Mouse (Mus musculus) lung, postnatal 36 days (tissue): Measurements from ENCODE around the gene Cdca7.

Experiments used
- DNase-seq: peaks from one replicate; pipeline ENCODE4 v3.0.0; 2022; ENCODE audit warnings: mixed read lengths

The Cdca7 gene

GRCm38 (mm10) chr2:72499074-72499721 is 23.2 kb downstream of the Cdca7 start:
- DNase-seq, result no peak

GRCm38 (mm10) chr2:72499782-72500411 is 23.9 kb downstream of the Cdca7 start:
- no peak for DNase-seq

GRCm38 (mm10) chr2:72502041-72502813 is 26.3 kb downstream of the Cdca7 start:
- DNase-seq, result peak; percentile 55

DNA sequence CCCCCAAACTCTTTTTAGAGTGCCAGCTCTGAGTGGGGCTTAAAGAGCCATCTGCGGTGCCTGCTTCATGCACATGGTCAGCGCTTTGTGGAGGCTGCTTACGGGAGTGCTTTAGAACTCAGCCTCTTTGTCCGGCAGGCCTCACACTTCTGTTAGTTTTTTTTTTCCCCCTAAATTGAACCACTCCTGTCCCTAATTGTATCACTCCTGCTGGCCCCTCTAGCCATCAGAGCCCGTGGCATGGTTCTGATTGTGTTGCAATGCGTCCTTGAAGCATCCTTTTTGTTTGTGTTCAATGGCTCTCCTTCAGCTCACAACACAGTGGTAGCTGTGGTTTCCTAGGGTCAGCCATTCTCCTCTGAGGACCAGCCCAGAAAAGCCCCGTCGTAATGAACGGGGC is 27.7 kb downstream of the Cdca7 start:
- no peak for DNase-seq

GRCm38 (mm10) chr2:72507855-72508635 is 32.1 kb downstream of the Cdca7 start:
- no peak for DNase-seq

- DNase-seq, result no peak
Measured at GRCm38 (mm10) chr2:72508891-72509290, 32.9 kb downstream of the Cdca7 start.

GRCm38 (mm10) chr2:72515526-72515925 is 39.6 kb downstream of the Cdca7 start:
- no peak for DNase-seq

GRCm38 (mm10) chr2:72515971-72516719 is 40.2 kb downstream of the Cdca7 start:
- DNase-seq, result peak; percentile 86

DNA sequence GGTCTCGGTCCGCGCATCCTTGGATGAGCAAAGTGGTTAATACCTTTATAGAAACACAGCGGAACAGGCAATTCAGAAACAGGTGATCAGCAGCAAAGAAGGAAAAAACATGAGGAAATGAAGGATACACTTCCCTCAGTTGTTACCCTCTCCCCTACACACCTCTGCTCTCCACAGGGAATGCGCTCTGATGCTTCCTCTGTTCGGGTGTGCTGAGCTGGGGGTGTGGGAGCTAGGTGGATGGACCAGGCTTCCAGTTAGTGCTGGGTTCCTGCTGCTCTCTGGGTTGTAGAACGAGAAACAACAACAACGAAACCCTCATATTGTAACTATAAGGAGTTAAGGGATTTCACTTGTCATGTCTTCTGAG is 40.7 kb downstream of the Cdca7 start:
- DNase-seq, result no peak

DNA sequence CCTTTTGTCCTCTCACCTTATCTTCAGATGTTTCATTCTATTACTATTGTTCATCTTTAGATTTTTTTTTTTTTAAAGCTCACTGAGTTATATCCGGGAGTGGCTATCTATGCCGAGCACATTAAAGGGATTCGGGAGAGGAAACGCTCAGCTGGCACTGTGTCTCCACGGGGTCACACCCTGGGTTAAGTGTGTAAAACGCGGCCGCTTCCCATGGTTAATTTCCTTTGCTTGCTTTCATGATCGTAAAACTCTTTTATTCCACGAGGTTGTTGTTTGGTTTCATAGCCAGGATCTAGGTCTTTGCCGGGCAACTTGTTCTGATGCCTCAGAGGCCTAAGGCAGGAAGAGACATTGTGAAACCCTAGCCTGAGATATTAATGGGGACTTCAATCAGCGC is 48.1 kb downstream of the Cdca7 start:
- DNase-seq, result no peak

DNA sequence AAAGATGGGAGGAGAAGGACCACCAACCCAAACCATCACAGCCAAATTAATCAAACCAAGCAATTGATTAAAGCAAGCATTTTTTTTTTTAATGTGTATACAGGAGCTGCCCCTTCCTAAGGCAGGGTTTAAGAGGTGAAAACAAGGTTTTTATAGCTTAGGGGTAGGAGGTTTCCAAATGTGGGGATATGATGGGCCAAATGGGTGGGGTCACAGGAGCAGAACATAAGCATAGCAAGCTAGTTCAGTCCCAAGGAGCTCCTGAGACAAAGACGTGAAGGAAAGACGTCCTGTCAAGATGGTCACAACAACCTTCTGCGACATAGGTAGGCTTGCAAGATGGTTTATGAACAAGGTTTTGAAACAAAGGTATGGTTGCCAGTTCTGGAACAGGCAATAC is 49.6 kb downstream of the Cdca7 start:
- DNase-seq, result no peak

GRCm38 (mm10) chr2:72529026-72529357 is 53.0 kb downstream of the Cdca7 start:
- DNase-seq, result no peak

GRCm38 (mm10) chr2:72529358-72530319 is 53.7 kb downstream of the Cdca7 start:
- DNase-seq, result no peak

GRCm38 (mm10) chr2:72535889-72536288 is 59.9 kb downstream of the Cdca7 start:
- DNase-seq, result no peak
